ENCODE assay signal across 41 mouse cellular contexts in the genomic region with DNA sequence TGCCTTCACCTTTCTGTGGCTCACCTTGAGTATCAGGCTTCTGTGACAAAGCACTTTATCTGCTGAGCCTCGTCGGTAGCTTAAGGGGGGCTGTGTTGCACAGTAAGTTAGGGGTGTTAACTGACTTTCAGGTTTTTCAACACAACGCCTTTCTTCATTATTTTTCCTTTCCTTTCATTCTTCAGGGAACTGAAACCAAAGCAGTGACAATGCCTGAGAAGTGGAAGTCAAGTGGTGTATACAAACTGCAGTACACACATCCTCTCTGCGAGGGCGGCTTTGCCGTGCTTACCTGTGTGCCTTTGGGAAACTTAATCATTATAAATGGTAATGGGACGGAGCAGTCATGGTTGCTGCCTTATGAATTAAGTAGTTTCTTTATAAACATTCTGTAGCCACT. TPM values are rescaled to one million over a fixed set of nuclear protein-coding genes. Genes with fewer than 3 reads are reported as not detected.
"Had no signal": no experiment of that assay in that cellular context is flagged by ENCODE, and none has a peak within 500 bp of the region (broad histone marks: within the 10 kb centered on the region; RNA-seq: fewer than 3 reads in every experiment).

No protein-coding gene starts in this region.

- DNase-seq: heart, postnatal 10 days; heart, postnatal 14 days; heart, postnatal 36 days; heart, postnatal 4 days; kidney, adult 11 months; kidney, adult 18-20 months; kidney, adult 2 months; kidney, adult 8-10 months; kidney, adult 9 months; kidney, postnatal 10 days; kidney, postnatal 14 days; kidney, postnatal 25 days; kidney, postnatal 36 days; kidney, postnatal 4 days; layer of hippocampus, adult 9-11 months; layer of hippocampus, postnatal 36 days had no signal

- ATAC-seq: hindbrain, embryonic 16.5 days; hindbrain, postnatal 0 days; inflammation-experienced regulatory T-cells, adult 6 months; intestine, embryonic 15.5 days; intestine, postnatal 0 days had no signal

- H3K36me3 ChIP-seq: hindbrain, embryonic 15.5 days had no signal

- H3K27me3 ChIP-seq: heart, embryonic 13.5 days; heart, embryonic 15.5 days; hindbrain, embryonic 12.5 days; hindbrain, embryonic 13.5 days; hindbrain, embryonic 15.5 days; intestine, embryonic 15.5 days; kidney, embryonic 15.5 days had no signal

- H3K4me2 ChIP-seq: heart, embryonic 11.5 days; heart, embryonic 13.5 days; heart, embryonic 15.5 days; hindbrain, embryonic 12.5 days; hindbrain, embryonic 13.5 days; hindbrain, embryonic 14.5 days; hindbrain, embryonic 15.5 days; intestine, embryonic 15.5 days; kidney, embryonic 15.5 days had no signal

- H3K4me1 ChIP-seq: heart, embryonic 10.5 days; heart, embryonic 13.5 days; heart, embryonic 15.5 days; hindbrain, embryonic 10.5 days; hindbrain, embryonic 12.5 days; hindbrain, embryonic 13.5 days; hindbrain, embryonic 15.5 days; intestine, embryonic 15.5 days; kidney, embryonic 15.5 days had no signal

- H3K27ac ChIP-seq: heart, embryonic 10.5 days; heart, embryonic 13.5 days; heart, embryonic 15.5 days; hindbrain, embryonic 10.5 days; hindbrain, embryonic 12.5 days; hindbrain, embryonic 13.5 days; hindbrain, embryonic 14.5 days; hindbrain, embryonic 15.5 days; hindbrain, postnatal 0 days; intestine, embryonic 15.5 days; kidney, embryonic 15.5 days; kidney, postnatal 0 days; left cerebral cortex, adult 2 months had no signal

- H3K9me3 ChIP-seq: heart, embryonic 10.5 days; heart, embryonic 13.5 days; heart, embryonic 15.5 days; hindbrain, embryonic 10.5 days; hindbrain, embryonic 12.5 days; hindbrain, embryonic 13.5 days; hindbrain, embryonic 15.5 days; intestine, embryonic 15.5 days; kidney, embryonic 15.5 days had no signal

- H3K4me3 ChIP-seq: heart, embryonic 10.5 days; heart, embryonic 13.5 days; heart, embryonic 15.5 days; hindbrain, embryonic 10.5 days; hindbrain, embryonic 12.5 days; hindbrain, embryonic 13.5 days; hindbrain, embryonic 15.5 days; intestine, embryonic 15.5 days; kidney, embryonic 15.5 days; layer of hippocampus, adult 2 months; left cerebral cortex, adult 2 months had no signal

- H3K9ac ChIP-seq: heart, embryonic 13.5 days; heart, embryonic 15.5 days; hindbrain, embryonic 12.5 days; hindbrain, embryonic 13.5 days; hindbrain, embryonic 14.5 days; hindbrain, embryonic 15.5 days; intestine, embryonic 15.5 days; kidney, embryonic 15.5 days had no signal

RNA-seq across cellular contexts. Expression of gene Bpifc, which starts 19.0 kb away (rescaled TPM):
- total RNA-seq: heart, postnatal 10 days; heart, postnatal 14 days; heart, postnatal 25 days; heart, postnatal 36 days; heart, postnatal 4 days; hindbrain, postnatal 0 days; layer of hippocampus, adult 18-20 months; layer of hippocampus, adult 2 months; layer of hippocampus, postnatal 10 days; layer of hippocampus, postnatal 14 days had no signal
- polyA plus RNA-seq: heart, embryonic 11.5 days; heart, embryonic 13.5 days; heart, embryonic 14.5 days; heart, embryonic 15.5 days; heart, postnatal 0 days; hindbrain, embryonic 12.5 days; hindbrain, embryonic 13.5 days; hindbrain, embryonic 14.5 days; hindbrain, embryonic 15.5 days; inflammation-experienced regulatory T-cells, adult 6 months; intestine, postnatal 0 days; large intestine, adult 2 months had no signal
